Mouse (Mus musculus) stomach, postnatal 0 days (tissue): ENCODE measurements at regions not wholly inside any gene's neighbourhood (a gene's known extent, or its start where the extent isn't known, plus 50 kb on each side); places are given as distances from the start of the nearest gene placed in this dataset.
A peak's percentile ranks its signal among the peaks of the same experiment; 100 is the strongest.

Experiments
- CTCF ChIP-seq: IDR thresholded peaks from 2 replicates; pipeline ENCODE4 v1.5.1; 2016; ENCODE audit warnings: antibody characterized with exemption, low read depth, mild to moderate bottlenecking, moderate library complexity
- EP300 ChIP-seq: optimal IDR thresholded peaks from 2 replicates; pipeline ENCODE3; 2016; ENCODE audit warnings: antibody characterized with exemption

- TF ChIP-seq CTCF (peak; percentile 22; the same call in 1 of the 2 replicates), EP300 (no peak)
These were observed 90.6 kb upstream of the Gdf10 start for GRCm38 (mm10) chr14:33832650-33833319.
